Mouse (Mus musculus): ENCODE results near the gene Eya4.

GRCm38 (mm10) chr10:23322275-23322674, 28.3 kb downstream of the Eya4 start:
- TF ChIP-seq CTCF (IDR thresholded peaks at IDR 0.05; ENCODE audit: borderline replicate concordance, insufficient read depth, low read length) (no peak), POLR2A (IDR thresholded peaks at IDR 0.05; ENCODE audit: low read depth, low read length) (no peak)

Data from embryonic fibroblast, embryonic 13.5 days (primary cell).